Mouse (Mus musculus) thymus, adult 2 months (tissue): ENCODE measurements around the gene Stard7.

Experiments used
- CTCF ChIP-seq: fragments of 200-500 bp; IDR thresholded peaks from 2 replicates; pipeline ENCODE4 v1.5.1; 2012; ENCODE audit warnings: mild to moderate bottlenecking, control low read depth, low read length, moderate library complexity, borderline replicate concordance; ENCODE audit not compliant: control insufficient read depth, poor library complexity, insufficient read depth; ENCODE audit errors: extremely low read depth
- POLR2A ChIP-seq: fragments of 200-500 bp; IDR thresholded peaks from 2 replicates; pipeline ENCODE4 v1.6.1; 2012; ENCODE audit warnings: mild to moderate bottlenecking, low read length, control low read depth, moderate library complexity; ENCODE audit not compliant: control insufficient read depth, poor library complexity, insufficient read depth; ENCODE audit errors: extremely low read depth

- TF ChIP-seq CTCF, result no peak
- no peak for TF ChIP-seq POLR2A
These were observed 4.6 kb downstream of the Stard7 start for GRCm38 (mm10) chr2:127274590-127274989.
